Mouse (Mus musculus): ENCODE data around the gene Fads3.

Fads3 gene

DNA sequence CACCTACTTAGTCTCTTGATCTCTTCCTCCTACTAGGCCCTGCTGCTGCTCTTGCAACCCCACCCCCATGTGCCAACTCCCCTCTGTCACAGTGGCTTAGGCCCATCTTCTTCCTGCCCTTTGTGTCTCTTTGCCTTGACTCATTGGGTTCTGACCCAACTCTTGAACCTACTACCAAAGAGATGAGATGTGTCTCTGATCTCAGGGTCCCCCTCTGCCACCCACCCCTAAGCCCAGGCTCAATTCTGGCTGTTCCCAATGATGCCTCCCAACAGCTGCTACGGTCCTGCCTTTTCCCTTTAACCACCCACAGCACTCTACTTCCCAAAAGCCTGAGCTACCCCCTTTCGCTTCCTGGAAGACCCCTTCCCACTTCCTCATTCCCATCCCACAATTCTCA lies 19.4 kb upstream of the Fads3 start:
- no peak for DNase-seq (ENCODE audit: low read depth, low spot score)

GRCm38 (mm10) chr19:10022414-10023303 lies 18.7 kb upstream of the Fads3 start:
- no peak for DNase-seq (ENCODE audit: low read depth, low spot score)

- no peak for DNase-seq (ENCODE audit: low read depth, low spot score)
These were observed 18.0 kb upstream of the Fads3 start for GRCm38 (mm10) chr19:10023304-10023758.

- no peak for DNase-seq (ENCODE audit: low read depth, low spot score)
These were observed 16.0 kb upstream of the Fads3 start for GRCm38 (mm10) chr19:10025169-10025875.

DNA sequence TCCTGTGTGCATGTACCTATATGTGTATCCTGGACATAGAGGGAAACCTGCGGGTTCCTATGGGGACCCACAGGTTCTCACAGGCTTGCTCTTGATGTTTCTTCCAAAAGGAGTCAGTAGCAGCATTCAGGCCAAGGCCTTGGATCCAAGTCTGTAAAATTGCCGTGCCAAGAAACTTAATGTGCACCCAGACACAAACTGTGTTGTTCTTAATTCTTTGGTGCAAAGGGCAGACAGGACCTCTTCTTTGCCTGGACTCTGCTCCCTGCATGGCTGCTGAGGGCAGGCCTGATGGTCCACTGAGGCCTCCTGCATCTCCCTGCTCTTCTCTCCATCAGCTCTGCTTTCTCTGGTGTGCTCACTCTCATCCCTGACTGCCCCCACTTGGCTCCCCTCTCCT lies 11.6 kb upstream of the Fads3 start:
- DNase-seq (ENCODE audit: low read depth, low spot score), result no peak

DNA sequence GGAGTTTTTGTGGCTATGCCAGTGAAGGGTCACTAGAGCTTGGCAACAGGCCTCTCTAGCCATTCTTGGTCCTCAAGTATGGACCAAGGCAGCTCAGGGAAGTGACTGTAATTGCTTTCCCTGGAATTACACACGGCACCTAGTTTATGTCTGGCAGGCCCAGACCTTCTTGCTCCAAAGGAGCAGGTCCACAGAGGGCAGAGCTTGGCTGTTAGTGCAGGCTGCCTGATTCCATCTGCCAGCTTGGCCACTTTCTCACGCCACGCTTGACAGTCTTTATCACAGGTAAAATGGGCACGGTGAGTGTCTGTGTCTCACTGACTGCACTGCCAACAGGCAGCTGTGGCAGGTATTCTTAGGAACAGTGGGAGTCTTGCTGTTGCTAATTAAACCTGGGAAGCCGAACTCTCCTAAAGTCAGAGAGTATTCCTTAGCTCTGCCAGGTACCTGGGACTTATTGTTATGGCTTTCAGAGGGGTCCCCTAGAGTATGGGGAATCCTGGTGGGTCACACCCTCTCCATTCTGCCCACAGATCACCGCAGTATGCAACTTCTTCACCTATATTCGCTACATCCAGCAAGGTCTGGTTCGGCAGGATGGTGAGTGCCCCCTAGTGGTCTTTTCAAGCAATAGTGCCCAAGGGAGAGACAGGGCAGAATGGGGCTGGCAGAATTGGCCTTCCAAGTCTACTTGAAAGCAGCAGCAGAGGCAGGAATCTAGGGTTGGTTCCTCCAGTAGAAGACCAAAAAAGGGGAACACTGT lies 8.0 kb upstream of the Fads3 start:
- no peak for DNase-seq (ENCODE audit: low read depth, low spot score)

GRCm38 (mm10) chr19:10034356-10034755 lies 7.0 kb upstream of the Fads3 start:
- DNase-seq (ENCODE audit: low read depth, low spot score), result no peak

GRCm38 (mm10) chr19:10034785-10035447 lies 6.5 kb upstream of the Fads3 start:
- no peak for DNase-seq (ENCODE audit: low read depth, low spot score)

GRCm38 (mm10) chr19:10037534-10037933 lies 3.8 kb upstream of the Fads3 start:
- DNase-seq (ENCODE audit: low read depth, low spot score), result no peak

DNA sequence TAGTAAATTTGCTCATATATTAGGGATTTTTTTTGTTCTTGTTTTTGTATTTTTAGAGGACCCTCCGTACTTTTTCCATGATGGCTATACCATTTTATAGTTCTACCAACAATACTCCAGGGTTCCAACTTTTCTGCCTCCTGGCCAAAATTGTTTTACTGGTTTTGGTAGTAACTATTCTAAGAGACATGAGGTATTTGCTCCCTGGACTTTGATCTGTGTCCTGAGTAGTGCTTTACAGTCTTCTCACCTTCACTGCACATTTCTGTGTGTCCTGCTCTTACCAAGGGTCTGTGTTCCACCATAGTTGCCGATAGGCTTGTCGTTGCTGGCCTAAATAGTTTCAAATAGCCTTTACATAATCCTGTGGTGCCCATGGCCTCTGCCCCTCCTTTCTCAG lies 3.0 kb upstream of the Fads3 start:
- no peak for DNase-seq (ENCODE audit: low read depth, low spot score)

- no peak for DNase-seq (ENCODE audit: low read depth, low spot score)
These were observed 2.5 kb upstream of the Fads3 start for GRCm38 (mm10) chr19:10038910-10039309.

DNA sequence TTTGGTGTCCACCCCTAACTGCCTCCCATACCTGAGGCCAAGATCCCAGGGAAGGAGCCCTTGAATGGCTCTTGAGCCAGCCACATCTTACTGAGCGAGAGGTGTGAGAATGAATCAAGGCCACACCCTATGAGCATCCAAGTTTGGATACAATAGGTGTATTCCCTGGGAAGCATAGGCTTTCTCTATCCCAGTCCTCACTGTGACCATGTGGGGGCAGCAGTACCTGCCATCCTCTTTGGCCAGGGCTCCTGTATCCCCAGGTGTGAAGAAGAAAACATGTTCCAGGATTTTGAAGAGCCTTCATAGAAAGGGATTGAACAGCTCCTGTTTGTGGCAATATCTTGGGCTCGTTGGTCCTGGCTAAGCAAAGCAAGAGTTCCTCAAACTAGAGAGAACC lies 1.8 kb upstream of the Fads3 start:
- no peak for DNase-seq (ENCODE audit: low read depth, low spot score)

DNA sequence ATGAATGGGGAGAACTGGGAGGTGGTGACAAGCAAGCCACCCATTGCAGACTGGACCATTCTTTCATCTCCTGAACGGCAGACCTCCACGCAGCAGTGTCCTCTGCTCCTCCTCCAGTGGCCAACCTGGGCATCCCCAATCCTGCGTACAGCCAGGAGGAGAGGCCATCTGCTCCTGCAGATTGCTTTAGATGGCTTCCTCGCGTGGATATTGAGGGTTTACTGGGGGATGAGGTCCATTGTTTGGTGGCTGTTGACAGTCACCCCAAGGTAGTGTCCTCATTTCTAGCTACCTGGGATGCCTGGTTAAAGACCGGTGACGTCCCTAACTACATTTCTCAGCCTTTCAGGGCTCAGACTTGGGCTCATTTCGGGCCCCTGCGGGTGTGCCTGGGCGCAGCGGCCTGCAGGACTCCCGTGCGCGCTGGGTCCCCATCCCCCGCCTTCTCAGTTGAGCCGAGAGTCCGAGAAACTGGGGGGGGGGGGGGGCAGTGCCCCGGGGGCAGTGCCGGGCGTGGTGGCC lies 442 bp upstream of the Fads3 start:
- no peak for DNase-seq (ENCODE audit: low read depth, low spot score)

DNA sequence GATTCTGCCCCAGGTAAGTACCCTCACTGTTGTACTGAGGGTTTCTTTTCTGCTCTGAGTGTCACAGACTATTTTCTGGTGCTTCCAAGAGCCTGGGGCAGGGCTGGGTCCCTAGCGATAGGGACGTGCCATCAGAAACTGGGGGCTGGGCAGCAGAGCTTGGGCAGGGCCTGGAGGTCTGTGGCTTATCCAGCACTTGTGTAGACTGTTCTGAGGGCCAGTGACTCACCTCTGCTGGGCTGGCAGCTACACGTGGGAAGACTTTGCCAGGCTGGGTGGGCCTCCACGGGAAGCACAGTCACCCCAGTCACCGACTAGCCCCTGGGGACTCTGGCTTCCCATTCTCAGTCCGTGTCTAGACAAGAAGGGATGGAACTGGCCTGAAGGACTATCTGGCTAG lies 863 bp downstream of the Fads3 start:
- DNase-seq (ENCODE audit: low read depth, low spot score), result no peak

DNA sequence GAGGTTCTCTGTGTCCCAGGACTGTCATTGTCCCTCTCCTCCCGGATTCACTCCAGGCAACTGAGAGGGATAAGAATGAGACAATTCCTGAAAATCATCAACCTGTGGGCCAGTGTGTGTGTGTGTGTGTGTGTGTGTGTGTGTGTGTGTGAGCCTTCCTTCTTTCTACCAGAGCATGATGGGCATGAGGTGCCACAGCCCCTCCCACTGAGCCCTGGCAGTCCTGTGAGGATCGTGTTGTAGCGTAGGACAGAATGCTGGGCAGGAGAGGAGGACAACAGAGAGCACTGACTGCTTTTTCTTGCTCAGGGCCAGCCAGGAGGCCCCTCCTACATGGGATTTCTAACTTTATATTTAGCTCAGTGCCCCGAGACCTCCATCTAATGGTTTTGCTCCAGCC lies 1.4 kb downstream of the Fads3 start:
- no peak for DNase-seq (ENCODE audit: low read depth, low spot score)

DNA sequence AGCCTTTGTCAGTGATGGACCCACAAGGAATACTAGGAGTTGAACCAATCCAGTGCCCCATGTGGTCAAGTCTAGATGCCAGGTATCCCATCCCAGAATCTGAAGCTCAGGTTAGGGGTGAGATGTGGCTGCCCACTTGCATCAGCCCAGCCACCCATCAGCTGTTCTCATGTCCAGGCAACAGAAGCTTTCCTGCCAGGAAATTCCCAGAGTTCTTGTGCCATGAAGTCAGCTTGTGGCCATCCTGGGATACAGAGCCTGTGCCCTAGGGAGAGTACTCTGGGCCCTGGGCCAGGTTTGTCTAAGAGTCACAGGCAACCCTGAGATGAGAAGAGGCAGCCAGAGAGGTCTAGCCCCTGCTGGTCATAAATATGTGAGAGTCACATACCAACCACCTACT lies 2.3 kb downstream of the Fads3 start:
- no peak for DNase-seq (ENCODE audit: low read depth, low spot score)

DNA sequence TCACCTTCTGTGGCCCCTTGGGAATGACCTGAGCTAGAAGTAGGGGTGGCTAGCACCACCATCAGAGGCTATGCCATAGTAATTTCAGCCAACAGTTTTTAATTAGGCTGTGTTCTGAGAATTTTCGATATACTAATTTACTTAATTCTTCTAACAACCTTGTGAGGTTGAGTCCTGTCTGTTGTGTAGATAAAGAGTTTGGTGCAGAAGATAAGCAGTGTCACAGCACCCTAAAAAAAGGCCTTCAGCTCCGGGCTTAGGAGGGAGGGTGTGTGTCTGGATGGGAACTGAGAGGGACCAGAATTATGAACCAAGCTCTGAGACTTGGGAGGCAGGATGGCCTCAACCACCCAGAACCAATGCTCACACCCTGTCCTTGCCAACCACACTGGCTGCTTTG lies 4.3 kb downstream of the Fads3 start:
- no peak for DNase-seq (ENCODE audit: low read depth, low spot score)

GRCm38 (mm10) chr19:10046346-10046745 lies 5.0 kb downstream of the Fads3 start:
- DNase-seq (ENCODE audit: low read depth, low spot score), result no peak

DNA sequence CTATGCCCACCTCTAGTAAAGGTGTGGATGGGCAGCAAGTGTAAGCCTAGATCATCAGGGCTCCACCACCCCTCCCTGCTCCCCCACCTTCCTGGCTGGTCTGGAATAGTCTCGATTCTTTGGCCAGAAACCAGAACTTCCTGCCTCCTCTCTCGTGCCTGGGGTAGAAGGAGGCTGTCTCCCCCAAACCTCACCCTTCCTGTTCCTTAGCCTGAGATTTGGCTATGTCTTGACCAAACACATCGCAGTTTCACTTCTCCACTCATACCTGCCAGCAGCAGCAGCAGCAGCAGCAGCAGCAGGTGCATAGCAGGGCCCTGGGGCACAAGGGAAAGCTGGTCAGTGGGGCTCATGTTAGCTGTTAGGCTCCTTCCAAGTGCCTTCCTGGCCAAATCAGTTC lies 5.6 kb downstream of the Fads3 start:
- DNase-seq (ENCODE audit: low read depth, low spot score), result no peak

GRCm38 (mm10) chr19:10049533-10049932 lies 8.2 kb downstream of the Fads3 start:
- DNase-seq (ENCODE audit: low read depth, low spot score), result no peak

DNA sequence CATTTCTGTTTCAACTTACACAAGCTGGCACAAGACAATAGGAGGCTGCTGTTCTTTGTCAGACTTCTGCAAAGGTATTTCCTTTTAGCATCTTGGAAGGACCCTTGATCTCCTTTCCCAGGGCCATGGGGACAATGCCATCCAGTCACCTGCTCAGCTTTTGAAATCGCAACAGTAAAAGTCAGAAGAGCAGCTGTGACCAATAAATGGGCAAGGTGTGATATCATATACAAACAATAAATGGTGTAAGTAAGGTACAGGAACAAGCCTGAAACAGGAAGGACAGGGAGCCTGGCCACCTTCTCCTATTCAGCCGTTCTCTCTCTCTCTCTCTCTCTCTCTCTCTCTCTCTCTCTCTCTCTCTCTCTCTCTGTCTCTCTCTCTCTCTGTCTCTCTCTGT lies 9.1 kb downstream of the Fads3 start:
- DNase-seq (ENCODE audit: low read depth, low spot score), result no peak

All from brain, embryonic 18.5 days (tissue).